Mouse (Mus musculus) right cerebral cortex, postnatal 10 days (tissue): ENCODE measurements around the gene Gm21885.
"Not testable (repeated sequence)": the region's sequence is repeated elsewhere in the genome, so short reads cannot be mapped to it uniquely, and the experiment has no call there.

Source experiments
- DNase-seq, 2 experiments: peaks; one replicate each; pipeline ENCODE4 v3.0.0; 2021; ENCODE audit warnings: low spot score in 2 of 2

Gene Gm21885

GRCm38 (mm10) chr11:94281199-94282181 is at the start of gene Gm21885:
Gene Gm21885, plus strand, starts transcription at chr11:94281873.
- DNase-seq, result peak; percentile 68 to 70

DNA sequence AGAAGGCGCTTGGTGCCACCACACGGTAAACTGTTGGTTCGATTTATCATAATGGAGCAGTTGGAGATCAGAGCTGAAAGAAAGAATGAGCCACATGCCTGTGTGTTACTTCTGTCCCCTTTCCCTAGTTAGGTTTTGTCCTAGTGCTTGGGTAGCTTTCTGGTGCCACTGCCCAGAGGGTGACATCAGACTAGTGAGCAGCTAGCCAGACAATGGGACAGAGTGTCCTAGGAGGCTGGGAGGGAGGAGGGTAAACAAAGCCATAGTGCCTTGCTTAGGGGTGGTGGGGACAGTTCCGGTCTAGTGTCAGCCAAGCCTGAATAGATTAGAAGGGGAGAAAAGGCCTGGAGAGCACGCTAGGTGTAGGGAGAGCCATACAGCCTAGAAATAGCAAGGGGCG is 48.3 kb upstream of the Gm21885 start:
- no peak for DNase-seq

GRCm38 (mm10) chr11:94234380-94234779 is 47.3 kb upstream of the Gm21885 start:
- DNase-seq, result no peak

GRCm38 (mm10) chr11:94234857-94235256 is 46.8 kb upstream of the Gm21885 start:
- no peak for DNase-seq

DNA sequence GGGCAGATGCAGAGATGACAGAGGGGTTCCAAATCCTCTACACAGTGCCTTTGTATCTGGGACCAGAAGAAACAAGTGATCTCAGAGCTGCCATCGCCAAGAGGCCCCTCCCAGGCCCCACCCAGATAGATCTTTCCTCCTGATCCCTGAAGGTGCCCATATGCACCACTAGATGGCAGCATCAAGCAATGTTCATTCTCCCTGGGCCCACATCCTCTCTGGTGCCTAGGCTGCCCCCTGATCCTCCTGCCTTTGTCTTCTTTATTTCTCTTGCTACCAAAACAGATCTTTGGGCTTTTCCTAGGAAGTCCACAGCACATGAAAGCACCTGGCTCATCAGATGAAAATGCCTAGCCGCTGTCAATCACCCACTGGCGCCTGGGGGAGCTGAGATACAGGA is 45.6 kb upstream of the Gm21885 start:
- peak; percentile 86 to 88 for DNase-seq

GRCm38 (mm10) chr11:94238786-94239185 is 42.9 kb upstream of the Gm21885 start:
- no peak for DNase-seq

GRCm38 (mm10) chr11:94239706-94240105 is 42.0 kb upstream of the Gm21885 start:
- DNase-seq, result no peak

GRCm38 (mm10) chr11:94242760-94243421 is 38.8 kb upstream of the Gm21885 start:
- DNase-seq, result no peak

DNA sequence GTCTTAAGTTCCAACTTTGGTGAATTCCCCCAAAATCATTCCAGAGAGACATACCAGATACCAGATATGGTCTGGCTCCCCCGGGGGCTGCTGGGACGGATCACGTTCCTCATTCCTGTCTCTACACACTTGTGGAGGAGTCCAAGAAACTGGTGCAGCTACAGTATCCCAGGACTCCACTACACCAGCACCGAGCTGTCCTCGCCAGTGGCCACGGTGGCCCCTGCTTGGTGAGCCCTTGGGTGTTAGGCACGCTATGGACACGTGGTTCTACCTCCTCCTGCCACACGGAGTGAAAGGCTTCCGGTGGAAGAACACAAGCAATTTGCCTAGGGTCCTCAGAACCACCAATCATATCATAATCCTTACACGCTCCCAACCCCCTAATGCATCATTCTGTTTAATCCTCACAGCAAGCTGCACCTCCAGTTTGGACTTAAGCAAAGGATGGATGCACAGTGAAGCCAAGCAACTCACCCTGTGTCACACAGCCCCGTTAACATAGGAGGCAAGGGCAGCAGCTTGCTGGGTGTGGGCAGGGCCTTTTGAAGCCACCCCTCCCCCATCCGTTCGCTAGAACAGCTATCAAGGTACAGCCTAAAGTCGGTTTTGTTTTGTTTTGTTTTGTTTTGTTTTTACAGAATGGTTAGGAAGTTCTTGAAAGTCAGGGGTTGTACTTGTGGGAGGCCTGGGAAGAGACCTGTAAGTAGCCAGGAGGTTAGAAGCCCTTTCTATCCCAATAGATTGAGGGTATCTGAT is 38.1 kb upstream of the Gm21885 start:
- no peak for DNase-seq

DNA sequence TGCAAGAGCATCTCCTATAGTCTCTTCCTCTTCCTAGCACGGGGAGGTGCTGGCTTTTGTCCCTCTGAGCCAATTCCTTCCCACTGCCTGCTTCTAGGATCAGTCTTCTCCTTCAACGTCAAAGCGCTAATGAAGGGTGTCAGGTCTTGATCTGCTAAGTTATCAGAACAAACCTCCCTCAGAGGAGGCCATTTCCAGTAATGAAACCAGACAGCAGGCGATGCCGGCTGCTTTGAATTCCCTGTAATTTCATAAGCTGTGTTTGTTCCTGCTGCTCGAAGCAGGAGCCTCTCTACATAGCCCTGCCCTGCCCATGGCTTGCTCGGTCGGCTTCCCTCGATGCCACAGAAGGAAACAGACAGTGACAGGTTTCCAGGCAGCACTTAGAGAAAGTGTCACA is 37.3 kb upstream of the Gm21885 start:
- DNase-seq, result no peak

DNA sequence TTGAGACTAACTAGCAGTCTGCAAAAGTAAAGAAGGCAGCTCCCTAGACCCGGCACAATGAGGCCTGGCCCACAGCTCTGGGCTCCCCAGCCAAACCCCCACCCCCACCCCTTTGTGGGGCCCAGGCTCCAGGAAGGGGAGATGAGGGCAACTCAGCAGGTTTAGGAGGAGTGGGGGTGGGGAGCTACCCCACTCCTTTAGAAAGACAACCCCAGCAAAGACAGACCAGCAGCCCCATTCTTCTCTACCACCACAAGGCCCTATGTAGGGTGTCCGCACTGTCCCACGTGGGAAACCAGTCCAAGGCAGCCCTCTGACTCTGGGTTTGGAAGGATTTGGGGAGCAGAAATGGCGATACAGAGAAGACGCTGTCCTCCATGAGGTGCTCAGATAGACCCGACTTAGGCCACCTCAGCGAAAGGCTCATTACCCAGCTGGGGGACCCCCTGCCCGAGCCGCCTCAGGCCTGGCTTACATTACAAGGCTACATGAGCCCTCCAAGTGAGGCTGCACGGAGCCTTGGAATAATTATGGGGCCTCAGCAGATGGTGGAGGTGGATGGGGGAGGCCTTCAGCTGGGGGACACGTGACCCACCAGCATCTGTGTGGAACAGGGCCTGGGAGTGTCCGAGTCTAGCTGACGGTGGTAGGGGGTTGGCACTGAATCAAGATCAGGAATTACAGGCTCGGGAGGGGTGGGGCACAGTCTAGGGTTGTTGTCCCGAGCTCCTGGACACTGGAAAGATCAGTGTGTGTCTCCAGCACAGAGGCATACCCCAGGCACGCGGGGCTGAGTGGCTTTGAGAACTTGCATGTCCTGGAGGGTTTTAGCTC is 35.5 kb upstream of the Gm21885 start, which contains the start of gene Wfikkn2:
Wfikkn2 (minus strand) TSS at position 51 of the 834 bp plus-strand sequence.
- peak in 1 of 2 experiments; percentile 52 for DNase-seq

GRCm38 (mm10) chr11:94246789-94247061 is 34.9 kb upstream of the Gm21885 start:
- DNase-seq, result no peak

DNA sequence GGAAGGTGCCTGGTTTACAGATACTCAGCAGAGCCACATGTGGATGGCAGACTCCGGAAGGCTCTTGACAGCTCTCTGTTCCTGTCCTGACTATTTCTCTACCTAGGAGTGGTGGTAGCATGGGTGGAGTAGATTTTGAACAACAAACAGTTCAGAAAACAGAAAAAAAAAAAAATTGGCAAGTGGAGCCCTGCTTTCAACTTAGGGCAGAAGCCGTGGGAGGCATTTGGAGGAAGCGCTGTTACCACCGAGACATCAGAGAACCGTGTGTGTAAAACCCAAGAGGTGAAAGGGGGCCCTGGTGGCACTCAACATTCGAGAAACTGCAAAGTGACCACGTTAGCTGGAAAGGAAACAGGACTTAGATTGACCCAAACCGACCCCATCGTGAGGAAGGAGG is 28.5 kb upstream of the Gm21885 start:
- DNase-seq, result no peak

DNA sequence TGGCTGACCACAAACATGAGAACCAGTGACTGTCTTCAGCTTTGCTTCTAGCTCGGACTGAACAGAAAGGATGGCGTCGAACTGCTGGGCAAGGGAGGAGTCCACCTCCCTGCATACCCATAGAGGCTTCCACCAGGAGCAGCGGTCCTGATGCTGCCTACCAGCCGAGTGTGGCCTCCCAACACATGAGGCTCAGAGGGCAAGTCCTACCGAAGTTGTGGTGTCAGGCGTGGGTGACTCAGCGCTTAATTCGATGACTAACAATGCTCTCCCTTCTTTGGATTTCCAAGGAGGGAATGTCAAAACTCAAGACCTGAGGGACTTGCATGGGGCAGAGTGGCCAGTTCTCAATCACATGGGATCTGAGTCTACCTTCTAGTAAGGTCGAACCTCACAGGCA is 28.0 kb upstream of the Gm21885 start:
- no peak for DNase-seq

DNA sequence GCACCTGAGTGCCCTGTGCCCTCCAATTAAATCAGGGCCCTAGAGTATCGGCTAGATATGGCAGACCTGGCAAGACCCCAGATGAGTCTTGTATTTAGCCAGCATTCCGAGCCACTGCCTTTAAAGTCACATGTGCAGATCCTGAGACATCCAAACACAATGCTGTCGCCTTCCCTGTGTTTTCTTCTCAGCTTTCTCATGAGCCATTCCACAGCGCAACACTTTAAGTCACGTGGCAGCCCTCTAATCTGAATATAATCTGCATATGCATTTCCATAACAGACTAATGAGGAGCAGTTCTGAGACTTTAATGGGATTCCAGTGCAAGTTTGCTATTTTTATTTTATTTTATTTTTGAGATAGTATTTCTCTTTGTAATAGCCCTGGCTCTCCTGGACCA is 25.9 kb upstream of the Gm21885 start:
- no peak for DNase-seq

DNA sequence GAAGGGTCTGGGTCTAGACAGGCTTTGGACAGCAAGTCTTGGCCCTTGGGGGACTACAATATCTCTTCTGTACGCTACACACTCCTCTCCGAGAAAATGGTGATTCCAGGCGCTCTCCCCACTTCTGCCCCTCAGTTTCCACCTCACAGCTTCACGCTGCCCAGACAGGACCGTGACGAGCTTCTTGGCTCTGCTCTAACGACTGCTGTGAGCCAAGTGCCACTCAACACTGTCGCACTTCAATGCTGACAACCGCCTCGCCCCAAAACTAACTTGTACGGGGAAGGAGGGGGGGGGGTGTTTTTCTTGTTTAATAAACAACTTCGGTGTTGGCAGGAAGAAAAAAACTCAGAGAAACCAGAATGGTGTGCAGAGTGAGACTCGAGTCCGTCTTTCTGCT is 23.7 kb upstream of the Gm21885 start:
- no peak for DNase-seq

DNA sequence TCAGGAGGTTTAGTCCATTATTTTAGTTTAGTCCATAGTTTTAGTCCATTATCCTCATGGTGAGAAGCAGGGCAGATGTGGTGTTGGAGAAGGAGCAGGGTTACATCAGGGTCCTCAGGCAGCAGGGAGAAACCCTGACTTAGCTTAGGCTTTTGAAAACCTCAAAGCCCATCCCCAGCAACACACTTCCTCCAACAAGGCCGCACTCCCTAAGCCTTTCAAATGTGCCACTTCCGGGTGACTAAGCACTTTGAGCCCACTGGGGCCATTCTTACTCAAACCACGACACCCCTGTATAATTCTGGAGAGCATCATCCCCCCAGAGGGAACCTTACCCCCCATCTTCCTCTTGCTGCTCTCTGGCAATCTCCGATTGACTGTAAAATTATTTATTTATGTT is 21.9 kb upstream of the Gm21885 start:
- DNase-seq, result no peak

GRCm38 (mm10) chr11:94261585-94262370 is 19.9 kb upstream of the Gm21885 start:
- DNase-seq, result no peak

GRCm38 (mm10) chr11:94265134-94265785 is 16.4 kb upstream of the Gm21885 start:
- peak; percentile 71 to 78 for DNase-seq

DNA sequence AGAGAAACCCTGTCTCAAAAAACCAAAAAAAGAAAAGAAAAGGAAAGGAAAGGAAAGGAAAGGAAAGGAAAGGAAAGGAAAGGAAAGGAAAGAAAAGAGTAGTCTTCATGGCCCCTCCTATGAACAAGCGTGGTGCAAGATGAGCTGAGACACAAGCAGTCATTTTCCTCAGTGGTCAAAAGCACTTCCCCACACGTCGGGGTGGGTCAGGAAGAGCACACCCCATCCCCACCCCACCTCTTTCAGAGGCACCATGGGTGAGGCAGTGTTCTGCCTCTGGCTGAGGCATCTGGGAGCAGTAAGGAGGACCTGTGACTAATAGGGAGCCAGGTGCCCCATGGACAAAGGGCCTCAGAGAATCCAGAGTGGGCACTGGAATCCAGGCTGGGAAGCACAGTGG is 15.5 kb upstream of the Gm21885 start:
- not testable (repeated sequence) for DNase-seq
